Mouse (Mus musculus) erythroblast, embryonic 14.5 days (primary cell): Measurements from ENCODE around the gene Rgs16. TPM values are rescaled to one million over a fixed set of nuclear protein-coding genes. Genes with fewer than 3 reads are reported as not detected.

Experiments used
- H3K27me3 ChIP-seq: 2 replicates; pipeline ENCODE4 v1.6.1; 2012; ENCODE audit warnings: inconsistent platforms; ENCODE audit not compliant: control insufficient read depth
- H3K36me3 ChIP-seq: 2 replicates; pipeline ENCODE4 v1.6.1; 2012; ENCODE audit warnings: mild to moderate bottlenecking, inconsistent platforms; ENCODE audit not compliant: control insufficient read depth
- H3K4me1 ChIP-seq: 2 replicates; pipeline ENCODE4 v1.6.1; 2012; ENCODE audit warnings: inconsistent platforms; ENCODE audit not compliant: control insufficient read depth
- H3K4me3 ChIP-seq: replicated peaks from 2 replicates; pipeline ENCODE3; 2012; ENCODE audit warnings: moderate library complexity, mild to moderate bottlenecking, inconsistent platforms
- H3K9me3 ChIP-seq: 2 replicates; pipeline ENCODE4 v1.6.1; 2012; ENCODE audit warnings: low read length, inconsistent platforms, mixed read lengths; ENCODE audit not compliant: control insufficient read depth
- GATA1 ChIP-seq: IDR thresholded peaks from 2 replicates; pipeline ENCODE4 v1.6.1; 2012; ENCODE audit warnings: low read length, inconsistent platforms, mixed read lengths
- TAL1 ChIP-seq: IDR thresholded peaks from 3 replicates; pipeline ENCODE4 v1.6.1; 2012; ENCODE audit warnings: low read length, inconsistent platforms, mixed read lengths
- polyA plus RNA-seq: library from polyadenylated mRNA; stranded (reverse); fragments of >175 nt; gene quantifications from 2 replicates; pipeline ENCODE4 v1.2.3, GENCODE M21; 2012

Gene Rgs16
- polyA plus RNA-seq, result not detected in 2 replicates

- Histone ChIP-seq H3K27me3 (peaks cover 52% of the 10 kb centered on the region), H3K4me3 (no peak within 1 kb of the TSS), H3K9me3 (no peaks in the 10 kb centered on the region), H3K4me1 (peaks cover 3% of the 10 kb centered on the region), H3K36me3 (no peaks in the 10 kb centered on the region)
- TF ChIP-seq GATA1, result no peak
Observed at GRCm38 (mm10) chr1:153740145-153740544, at the start of gene Rgs16. Gene Rgs16, plus strand, starts transcription at chr1:153740349.

GRCm38 (mm10) chr1:153692526-153692925 lies 47.6 kb upstream of the Rgs16 start:
- no peaks in the 10 kb centered on the region for H3K27me3 ChIP-seq
- no peak overlapping the region for H3K4me3 ChIP-seq
- TF ChIP-seq GATA1 (no peak), TAL1 (no peak)
- no peaks in the 10 kb centered on the region for H3K4me1 ChIP-seq
- no peaks in the 10 kb centered on the region for H3K36me3 ChIP-seq
- H3K9me3 ChIP-seq, result no peaks in the 10 kb centered on the region

GRCm38 (mm10) chr1:153694372-153695120 lies 45.6 kb upstream of the Rgs16 start:
- Histone ChIP-seq H3K27me3 (no peaks in the 10 kb centered on the region), H3K4me1 (no peaks in the 10 kb centered on the region), H3K4me3 (no peak overlapping the region), H3K9me3 (no peaks in the 10 kb centered on the region), H3K36me3 (no peaks in the 10 kb centered on the region)
- no peak for TF ChIP-seq TAL1
- no peak for TF ChIP-seq GATA1

GRCm38 (mm10) chr1:153695398-153695797 lies 44.8 kb upstream of the Rgs16 start:
- TF ChIP-seq GATA1, result no peak
- no peak for TF ChIP-seq TAL1
- no peaks in the 10 kb centered on the region for H3K4me1 ChIP-seq
- no peaks in the 10 kb centered on the region for H3K36me3 ChIP-seq
- H3K9me3 ChIP-seq, result no peaks in the 10 kb centered on the region
- no peak overlapping the region for H3K4me3 ChIP-seq
- H3K27me3 ChIP-seq, result no peaks in the 10 kb centered on the region

GRCm38 (mm10) chr1:153696093-153696492 lies 44.1 kb upstream of the Rgs16 start:
- Histone ChIP-seq H3K36me3 (no peaks in the 10 kb centered on the region), H3K4me3 (no peak overlapping the region), H3K4me1 (no peaks in the 10 kb centered on the region), H3K9me3 (no peaks in the 10 kb centered on the region), H3K27me3 (no peaks in the 10 kb centered on the region)
- TF ChIP-seq TAL1, result no peak
- no peak for TF ChIP-seq GATA1

- H3K4me3 ChIP-seq, result no peak overlapping the region
- H3K9me3 ChIP-seq, result no peaks in the 10 kb centered on the region
- H3K27me3 ChIP-seq, result no peaks in the 10 kb centered on the region
- no peaks in the 10 kb centered on the region for H3K36me3 ChIP-seq
- TF ChIP-seq GATA1 (no peak), TAL1 (no peak)
- H3K4me1 ChIP-seq, result no peaks in the 10 kb centered on the region
Observed at GRCm38 (mm10) chr1:153696541-153696940, 43.6 kb upstream of the Rgs16 start.

GRCm38 (mm10) chr1:153697581-153698251 lies 42.4 kb upstream of the Rgs16 start:
- Histone ChIP-seq H3K4me3 (no peak overlapping the region), H3K9me3 (no peaks in the 10 kb centered on the region), H3K36me3 (no peaks in the 10 kb centered on the region), H3K4me1 (no peaks in the 10 kb centered on the region), H3K27me3 (no peaks in the 10 kb centered on the region)
- TF ChIP-seq GATA1 (no peak), TAL1 (no peak)

GRCm38 (mm10) chr1:153698311-153699084 lies 41.7 kb upstream of the Rgs16 start:
- Histone ChIP-seq H3K36me3 (no peaks in the 10 kb centered on the region), H3K4me3 (no peak overlapping the region), H3K4me1 (no peaks in the 10 kb centered on the region), H3K27me3 (no peaks in the 10 kb centered on the region), H3K9me3 (no peaks in the 10 kb centered on the region)
- TF ChIP-seq GATA1 (no peak), TAL1 (no peak)

GRCm38 (mm10) chr1:153700448-153701063 lies 39.6 kb upstream of the Rgs16 start:
- Histone ChIP-seq H3K27me3 (no peaks in the 10 kb centered on the region; the same call in 1 of the 2 replicates), H3K4me1 (no peaks in the 10 kb centered on the region), H3K9me3 (no peaks in the 10 kb centered on the region), H3K36me3 (no peaks in the 10 kb centered on the region), H3K4me3 (no peak overlapping the region)
- TF ChIP-seq GATA1 (no peak), TAL1 (no peak)
